Mouse (Mus musculus): ENCODE data around the gene Hist1h3b.

Hist1h3b gene

DNA sequence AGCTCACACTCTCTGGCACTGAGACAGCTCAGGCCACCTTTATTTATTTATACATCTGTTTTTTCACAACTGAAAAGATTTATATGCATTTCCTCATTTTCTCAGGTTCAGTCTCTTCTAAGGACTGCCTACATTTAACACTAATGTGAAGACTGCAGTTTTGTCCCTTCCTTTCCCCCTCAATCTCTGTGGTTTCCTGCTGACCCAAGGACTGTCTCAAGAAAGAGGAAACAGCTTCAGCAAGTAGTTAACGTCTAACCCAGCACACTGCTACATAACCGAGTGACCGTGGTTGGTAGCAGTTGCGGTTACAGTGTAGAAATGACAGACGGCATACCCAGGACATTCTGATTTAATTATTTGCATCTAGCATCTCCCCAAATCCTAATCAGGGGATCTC lies 47.3 kb downstream of the Hist1h3b start:
- no peak for DNase-seq

Data from kidney, postnatal 36 days (tissue).